Mouse (Mus musculus): ENCODE data around the gene Afmid. TPM values are rescaled to one million over a fixed set of nuclear protein-coding genes. Genes with fewer than 3 reads are reported as not detected.
A peak's percentile ranks its signal among the peaks of the same experiment; 100 is the strongest.
"Not testable (repeated sequence)": the region's sequence is repeated elsewhere in the genome, so short reads cannot be mapped to it uniquely, and the experiment has no call there.

Gene Afmid
- total RNA-seq, 2 experiments from 2014 or later, result 5.4 to 7.2 TPM

DNA sequence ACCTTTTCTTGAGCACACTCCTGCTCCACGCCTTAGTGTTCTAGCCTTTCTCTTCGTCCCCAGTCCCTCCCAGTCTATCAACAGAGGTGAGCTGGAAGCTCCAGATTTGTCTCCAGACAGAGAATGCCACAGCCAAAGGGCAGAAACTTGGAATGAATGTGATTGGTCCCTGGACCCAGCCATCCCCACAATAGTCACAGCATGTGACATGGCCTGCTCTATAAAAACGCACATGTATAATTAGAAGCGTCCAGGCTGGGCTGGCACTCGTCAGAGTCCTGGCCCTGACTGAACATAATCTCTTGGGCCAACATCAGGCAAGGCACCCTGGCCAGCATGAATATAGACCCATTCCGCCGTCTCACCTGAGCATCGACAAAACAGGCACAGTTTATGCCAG lies 6.6 kb upstream of the Afmid start:
- no peak for DNase-seq (ENCODE audit: low spot score in 2 of 2)

DNA sequence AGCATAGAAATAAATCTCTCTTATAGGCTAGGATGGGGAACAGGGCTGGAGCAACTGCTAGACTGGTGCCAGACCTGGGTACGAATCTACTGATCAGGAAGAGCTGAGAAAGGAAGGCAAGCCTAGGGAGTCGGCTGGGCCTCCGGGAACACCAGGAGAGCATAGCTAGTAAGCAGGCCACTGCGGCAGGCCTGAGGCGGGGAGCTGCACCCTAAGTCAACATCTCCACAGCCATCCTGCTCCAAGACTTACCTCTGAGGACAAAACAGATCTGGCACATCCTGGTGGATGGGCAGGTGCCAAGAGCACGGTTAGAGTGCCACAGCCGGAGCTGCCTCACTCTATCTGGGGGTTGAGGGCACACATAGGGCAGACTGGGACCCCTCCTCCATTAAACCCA lies 5.6 kb upstream of the Afmid start:
- DNase-seq (ENCODE audit: low spot score in 2 of 2), result no peak
- intact Hi-C loops (cut with DNase I), result loop anchor here (5.0 to 10.0 kb wide), 3 partner anchors 113 to 585 kb away; no protein-coding TSS in a partner anchor

More for the DNA sequence above, 6.6 kb upstream of the Afmid start:
- intact Hi-C loops (cut with DNase I), result no loop called here

DNA sequence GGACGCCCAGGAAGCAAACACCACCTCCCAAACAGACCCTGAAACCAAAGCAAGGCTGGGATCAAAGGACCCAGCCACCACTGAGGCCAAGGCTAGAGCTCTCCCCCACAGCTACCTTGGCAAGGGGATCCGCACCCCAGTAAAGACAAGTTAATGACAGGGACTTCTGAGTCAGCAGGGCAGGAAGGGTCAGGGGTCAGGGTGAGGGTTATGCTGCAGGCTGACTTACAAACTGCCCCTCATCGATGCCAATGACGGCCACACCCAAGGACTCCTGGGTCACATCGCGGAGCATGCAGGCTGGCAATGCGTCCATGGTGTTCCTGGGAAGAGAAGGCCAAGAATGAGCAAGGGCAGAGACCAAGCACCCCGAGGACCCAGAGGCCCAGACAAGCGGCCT lies 3.9 kb upstream of the Afmid start:
- DNase-seq (ENCODE audit: low spot score in 2 of 2), result no peak
- intact Hi-C loops (cut with DNase I), result loop anchor here (2.0 to 10.0 kb wide), 4 partner anchors 115 to 587 kb away; no protein-coding TSS in a partner anchor

DNA sequence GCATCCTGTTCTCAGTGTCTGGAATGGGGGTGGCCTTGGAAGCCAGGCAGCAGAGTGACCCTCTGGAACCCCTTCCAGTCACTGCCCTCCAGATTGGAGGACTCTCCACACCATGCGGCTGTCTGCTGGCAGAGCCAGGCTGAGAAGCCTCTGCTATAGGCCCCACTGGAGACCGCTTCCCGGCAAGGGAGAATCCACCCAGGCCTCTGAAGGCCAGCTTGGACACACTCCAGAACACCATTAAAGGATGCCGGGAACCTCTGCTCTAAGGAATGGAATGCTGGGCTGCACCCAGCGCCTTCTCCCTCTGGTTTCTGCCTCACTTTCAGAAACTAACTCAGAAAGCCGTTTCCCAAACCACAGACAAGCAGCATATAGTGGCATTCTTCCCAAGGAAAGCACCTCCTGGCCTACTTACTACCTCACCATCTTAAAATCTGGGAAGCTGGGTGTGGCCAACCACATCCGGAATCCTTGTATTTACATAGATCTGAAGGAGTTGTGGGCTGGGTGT lies 2.9 kb upstream of the Afmid start:
- intact Hi-C loops (cut with DNase I), result loop anchor here (2.0 to 10.0 kb wide), 4 partner anchors 115 to 588 kb away; no protein-coding TSS in a partner anchor
- DNase-seq (ENCODE audit: low spot score in 2 of 2), result no peak

DNA sequence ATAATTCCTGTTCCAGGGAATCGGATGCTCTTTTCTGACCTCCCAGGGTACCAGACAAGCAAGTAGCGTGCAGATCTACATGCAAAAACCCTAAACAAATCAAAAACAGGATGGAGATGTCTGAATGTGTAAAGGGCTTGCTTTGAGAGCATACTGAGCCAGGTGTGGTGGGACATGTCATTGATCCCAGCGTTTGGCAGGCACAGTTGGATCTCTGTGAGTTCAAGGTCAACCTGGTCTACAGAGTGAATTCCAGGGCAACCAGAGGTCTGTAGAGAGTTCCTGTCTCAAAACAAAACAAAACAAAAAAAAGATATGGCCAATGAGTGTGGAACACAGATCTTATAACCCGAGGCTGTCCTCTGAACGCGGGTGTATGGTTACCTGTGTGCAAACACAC lies 2.3 kb upstream of the Afmid start:
- intact Hi-C loops (cut with DNase I), result loop anchor here (2.0 to 10.0 kb wide), 4 partner anchors 116 to 589 kb away; no protein-coding TSS in a partner anchor
- no peak for DNase-seq (ENCODE audit: low spot score in 2 of 2)

DNA sequence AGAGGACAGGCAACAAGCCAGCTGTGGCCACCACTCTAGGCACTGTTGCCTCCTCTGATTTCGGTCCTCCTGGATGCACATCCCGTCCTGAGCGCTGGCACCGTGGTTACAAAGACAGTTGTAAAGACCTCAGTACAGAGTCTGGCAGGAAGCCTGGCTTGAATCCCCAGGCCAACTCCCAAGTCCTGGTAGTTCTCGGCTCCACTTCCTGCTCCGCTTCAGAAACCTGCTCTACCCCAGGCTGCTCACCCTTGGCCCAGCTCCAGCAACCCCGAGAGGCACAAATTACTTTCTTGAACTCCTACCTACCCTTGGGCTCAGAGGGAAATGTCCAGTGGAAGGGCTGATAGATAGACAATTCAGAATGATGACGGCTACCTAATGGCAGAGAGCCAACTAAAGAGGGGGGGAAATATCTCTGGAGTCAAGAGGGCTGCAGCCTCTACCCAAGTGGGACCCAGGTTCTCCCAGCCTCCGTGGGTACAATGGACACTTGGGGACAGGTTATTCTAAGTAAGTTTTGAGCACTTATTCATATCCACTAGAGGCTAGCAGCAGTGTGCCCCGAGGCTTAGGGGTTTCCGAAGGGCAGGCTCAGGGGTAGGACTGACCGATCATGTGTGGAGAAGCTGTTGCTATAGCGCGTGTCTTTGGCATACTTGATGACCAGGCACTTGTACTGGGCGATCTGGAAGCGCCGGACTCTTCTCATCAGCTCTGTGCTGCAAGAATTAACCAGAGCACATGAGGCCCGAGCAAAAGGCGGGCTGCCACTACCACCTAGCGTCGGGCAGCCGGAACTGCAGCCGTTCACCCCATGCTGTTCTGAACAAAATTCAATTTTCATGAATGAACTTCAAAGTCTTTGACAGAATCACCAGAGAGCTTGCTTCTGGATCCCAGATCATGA lies 1.4 kb upstream of the Afmid start:
- peak; percentile 77 to 81 for DNase-seq (ENCODE audit: low spot score in 2 of 2)
- intact Hi-C loops (cut with DNase I), result loop anchor here (5.0 to 10.0 kb wide), 3 partner anchors 117 to 590 kb away; no protein-coding TSS in a partner anchor

DNA sequence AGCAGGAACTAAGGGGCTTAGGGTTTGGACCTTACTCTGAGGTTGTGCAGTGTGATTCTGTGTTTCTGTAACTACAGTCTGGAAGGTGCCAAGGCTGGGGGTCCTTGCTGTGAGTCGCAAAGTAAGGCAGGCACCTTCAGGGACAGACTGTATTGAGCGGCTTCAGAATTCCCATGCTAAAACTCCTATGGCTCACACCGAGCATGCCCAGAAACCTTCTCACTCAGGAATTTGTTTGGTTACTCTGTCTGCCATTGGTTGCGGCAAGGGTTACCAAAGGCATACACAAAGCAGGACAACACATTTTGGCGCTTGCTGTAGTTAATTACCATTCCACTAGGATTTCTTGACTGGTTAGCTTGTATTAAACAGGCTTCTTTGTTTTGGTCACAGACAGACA lies 440 bp downstream of the Afmid start:
- intact Hi-C loops (cut with DNase I), result loop anchor here (5.0 to 10.0 kb wide), 2 partner anchors 34 to 591 kb away; no protein-coding TSS in a partner anchor
- DNase-seq (ENCODE audit: low spot score in 2 of 2), result no peak

DNA sequence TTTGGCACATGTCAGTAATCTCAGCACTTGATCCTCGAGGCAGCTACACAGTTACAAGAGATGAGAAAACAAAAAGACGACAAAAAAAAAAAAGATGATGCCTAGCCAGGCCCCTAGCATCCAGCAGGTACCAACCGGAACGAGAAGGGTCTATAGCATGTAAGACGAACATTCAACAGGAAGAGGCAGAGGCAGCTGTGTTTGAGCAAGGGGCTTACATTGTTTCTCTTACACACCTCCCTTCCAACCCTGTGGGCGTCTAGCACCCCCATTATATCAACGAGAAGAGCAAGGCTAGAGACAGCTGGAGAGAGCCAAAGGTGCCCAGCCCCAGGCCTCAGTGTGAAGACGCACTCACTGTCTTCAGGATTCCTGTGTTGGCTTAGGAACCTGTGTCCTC lies 1.2 kb downstream of the Afmid start:
- DNase-seq (ENCODE audit: low spot score in 2 of 2), result no peak
- intact Hi-C loops (cut with DNase I), result loop anchor here (5.0 to 10.0 kb wide), 2 partner anchors 35 to 592 kb away; no protein-coding TSS in a partner anchor

DNA sequence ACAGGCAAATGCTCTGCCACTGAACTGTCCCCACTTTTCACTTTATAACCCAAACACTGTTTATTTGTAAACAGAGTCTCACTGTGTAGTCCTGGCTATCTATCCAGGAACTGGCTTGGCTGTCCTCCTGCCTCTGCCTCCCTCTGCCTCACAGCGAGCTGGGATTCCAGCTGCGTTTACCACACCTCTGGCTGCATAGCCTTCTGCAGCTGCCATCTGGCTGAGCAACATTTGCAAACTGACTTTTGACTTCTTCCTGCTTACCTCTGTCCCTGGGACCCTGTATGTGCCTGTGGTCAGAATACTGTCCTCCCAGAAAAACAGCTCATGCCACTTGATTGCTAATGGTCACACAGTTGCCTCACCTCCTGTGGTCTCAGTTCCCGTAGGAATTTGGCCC lies 1.7 kb downstream of the Afmid start:
- DNase-seq (ENCODE audit: low spot score in 2 of 2), result no peak
- intact Hi-C loops (cut with DNase I), result loop anchor here (5.0 to 10.0 kb wide), 2 partner anchors 35 to 593 kb away; no protein-coding TSS in a partner anchor

DNA sequence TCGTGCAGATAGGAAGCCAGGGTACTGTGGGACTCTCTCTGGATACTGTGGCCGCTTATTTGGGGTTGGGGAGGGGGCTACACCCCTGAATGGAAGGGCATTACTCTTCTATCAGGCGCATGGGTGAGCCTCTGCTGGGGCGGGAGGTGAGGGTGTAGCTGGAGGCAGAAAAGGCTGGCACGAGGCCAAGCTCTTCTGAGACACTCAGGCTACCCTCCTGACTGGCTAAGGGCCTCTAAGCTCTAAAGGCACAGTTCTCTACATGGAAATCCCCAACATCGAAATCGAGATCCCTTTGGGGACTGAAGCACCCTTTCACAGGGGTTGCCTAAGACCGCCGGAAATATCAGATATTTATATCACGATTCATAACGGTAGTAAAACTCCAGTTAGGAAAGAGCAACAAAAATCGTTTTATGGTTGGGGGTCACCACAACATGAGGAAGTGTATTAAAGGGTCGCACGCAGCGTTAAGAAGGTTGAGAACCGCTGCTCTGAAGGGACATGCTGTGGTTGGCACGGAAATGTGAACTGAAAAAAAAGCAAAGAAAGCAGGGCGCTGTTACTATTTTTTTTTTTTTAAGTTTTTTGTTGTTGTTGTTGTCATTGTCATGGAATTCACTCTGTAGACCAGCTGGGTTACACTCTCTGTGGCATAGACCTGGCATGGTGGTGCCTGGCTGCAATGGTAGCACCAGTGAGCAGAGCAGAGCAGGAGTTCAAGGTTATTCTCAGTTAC lies 2.6 kb downstream of the Afmid start:
- no peak for DNase-seq (ENCODE audit: low spot score in 2 of 2)
- intact Hi-C loops (cut with DNase I), result loop anchor here (5.0 to 10.0 kb wide), 2 partner anchors 36 to 594 kb away; no protein-coding TSS in a partner anchor

DNA sequence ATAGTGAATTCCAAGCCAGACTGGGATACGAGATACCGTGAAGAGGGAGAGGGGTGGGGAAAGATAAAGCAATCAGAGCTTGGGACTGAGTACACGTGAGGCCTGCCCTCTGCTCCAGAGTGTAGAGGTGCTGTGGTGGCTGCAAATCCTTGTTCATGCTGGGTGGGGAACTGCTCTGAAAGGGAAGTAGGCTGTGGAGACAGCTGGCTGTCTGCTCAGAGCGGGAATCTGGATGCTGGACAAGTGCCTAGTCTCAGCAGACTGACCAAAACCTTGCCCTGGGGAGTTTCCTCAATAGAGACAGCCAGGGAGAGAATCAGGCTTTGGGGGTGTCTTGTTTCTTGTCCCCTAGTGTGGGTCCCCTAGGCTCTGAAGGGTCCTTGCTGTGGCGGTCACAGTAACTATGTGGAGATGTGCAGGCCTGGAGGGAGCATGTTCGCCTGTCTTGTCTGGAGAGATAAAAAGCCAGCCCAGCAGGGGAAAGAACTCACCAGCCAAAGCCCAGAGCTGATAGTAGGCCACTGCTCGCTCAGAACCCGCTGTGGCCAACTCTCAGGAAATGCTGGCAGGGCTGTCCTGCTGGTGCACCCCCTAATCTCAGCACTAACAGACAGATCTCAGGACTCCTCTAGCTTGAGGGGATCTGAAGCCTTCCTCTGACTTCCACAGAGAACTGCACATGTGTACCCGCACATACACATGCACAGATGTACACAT lies 3.3 kb downstream of the Afmid start:
- intact Hi-C loops (cut with DNase I), result loop anchor here (5.0 to 10.0 kb wide), 2 partner anchors 37 to 594 kb away; no protein-coding TSS in a partner anchor
- no peak for DNase-seq (ENCODE audit: low spot score in 2 of 2)

DNA sequence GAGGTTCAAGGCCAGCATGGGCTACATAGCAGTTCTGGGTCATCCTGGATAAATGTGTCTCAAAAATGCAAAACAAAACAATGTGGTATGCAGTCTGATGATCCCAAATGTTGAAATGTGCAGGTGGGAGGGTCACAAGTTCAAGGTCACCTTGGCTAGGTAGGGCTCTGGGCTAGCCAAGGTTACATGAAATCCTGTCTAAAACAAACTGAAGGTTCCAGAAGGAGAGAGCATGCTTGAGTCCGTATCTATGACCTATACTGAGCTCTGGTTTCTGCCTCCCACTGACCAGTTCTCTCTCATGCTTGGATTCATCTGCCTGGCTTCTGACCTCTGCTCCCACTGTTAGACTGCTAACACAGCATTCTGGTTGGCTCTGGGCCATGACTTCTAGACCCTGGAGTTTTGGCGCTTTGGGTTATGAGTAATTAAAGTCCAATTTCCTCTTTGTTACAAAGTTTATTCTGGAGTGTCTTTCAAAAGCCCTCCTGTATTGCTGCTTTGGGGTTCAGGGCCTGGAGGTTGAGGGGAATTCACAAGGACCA lies 4.0 kb downstream of the Afmid start:
- intact Hi-C loops (cut with DNase I), result loop anchor here (5.0 to 10.0 kb wide), 2 partner anchors 37 to 595 kb away; no protein-coding TSS in a partner anchor
- no peak for DNase-seq (ENCODE audit: low spot score in 2 of 2)

DNA sequence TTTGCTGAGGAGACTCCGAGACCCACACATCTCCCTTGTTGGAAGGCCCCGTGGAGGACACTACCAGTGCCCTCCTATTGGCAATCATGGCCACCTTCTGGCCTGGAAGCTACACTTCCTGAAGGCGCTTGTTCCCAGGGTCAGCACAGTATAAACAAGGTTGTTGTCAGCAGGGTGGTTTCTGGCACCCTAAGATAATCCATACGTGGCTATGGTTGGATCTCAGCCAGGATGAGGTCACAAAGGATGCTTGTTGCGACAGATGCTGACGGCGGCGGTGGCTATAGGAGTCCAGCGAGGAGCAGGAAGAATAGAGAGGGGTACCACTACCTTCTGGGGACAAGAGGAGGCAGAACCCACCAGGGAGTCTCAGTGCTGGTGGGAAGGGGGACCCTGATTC lies 4.7 kb downstream of the Afmid start:
- no peak for DNase-seq (ENCODE audit: low spot score in 2 of 2)
- intact Hi-C loops (cut with DNase I), result no loop called here

DNA sequence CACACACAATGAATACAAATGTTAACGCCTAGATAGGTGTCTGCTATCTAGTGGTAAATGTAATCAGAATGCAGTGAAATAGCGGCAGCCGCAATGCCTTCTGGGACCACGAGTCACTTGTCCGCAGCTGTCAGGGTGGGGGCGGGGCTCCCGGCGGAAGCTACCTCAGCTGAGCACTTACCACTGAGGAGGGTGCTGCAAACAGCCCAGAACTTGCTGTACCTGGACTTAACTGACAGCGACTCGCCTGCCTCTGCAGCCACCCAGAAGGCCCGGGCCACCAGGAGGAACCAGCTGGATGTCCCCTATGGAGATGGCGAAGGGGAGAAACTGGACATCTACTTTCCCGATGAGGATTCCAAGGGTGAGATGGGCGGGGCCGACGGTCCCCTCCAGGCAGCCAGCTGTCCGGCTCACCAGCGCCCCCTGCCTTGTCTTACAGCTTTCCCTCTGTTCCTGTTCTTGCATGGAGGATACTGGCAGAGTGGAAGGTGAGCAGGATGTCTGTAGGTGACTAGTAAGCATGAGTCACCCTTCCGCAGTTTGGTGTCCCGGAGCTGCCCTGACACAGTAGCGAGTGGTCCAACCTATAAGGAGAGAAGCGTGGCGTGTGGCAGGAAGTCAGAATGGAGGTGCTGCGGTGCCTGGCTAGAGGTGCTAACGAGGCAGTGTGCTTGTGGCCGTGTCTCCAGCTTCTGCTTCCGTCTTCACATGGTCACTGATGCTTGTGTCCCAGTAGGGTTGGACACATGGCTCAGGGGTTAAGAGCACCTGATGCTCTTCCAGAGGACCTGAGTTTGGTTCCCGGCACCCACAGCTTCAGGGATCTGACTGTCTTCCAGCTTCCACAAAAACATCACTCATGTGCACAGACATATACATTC lies 6.6 kb downstream of the Afmid start:
- DNase-seq (ENCODE audit: low spot score in 2 of 2), result peak; percentile 59 to 68
- intact Hi-C loops (cut with DNase I), result no loop called here

DNA sequence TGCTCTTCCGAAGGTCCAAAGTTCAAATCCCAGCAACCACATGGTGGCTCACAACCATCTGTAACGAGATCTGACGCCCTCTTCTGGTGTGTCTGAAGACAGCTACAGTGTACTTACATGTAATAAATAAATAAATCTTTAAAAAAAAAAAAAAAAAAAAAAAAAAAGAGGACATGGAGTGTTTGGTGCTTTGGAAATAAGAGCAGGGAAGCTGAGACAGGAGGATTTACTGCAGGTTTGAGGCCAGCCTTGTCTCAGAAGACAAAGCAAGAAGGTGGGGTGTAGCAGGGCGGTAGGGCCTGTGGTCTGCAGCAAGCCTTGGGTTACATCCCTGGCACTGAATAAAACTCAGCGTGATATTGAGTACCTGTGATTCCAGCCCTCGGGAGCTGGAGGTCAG lies 7.8 kb downstream of the Afmid start:
- intact Hi-C loops (cut with DNase I); DNase-seq (ENCODE audit: low spot score in 2 of 2): not testable (repeated sequence)

DNA sequence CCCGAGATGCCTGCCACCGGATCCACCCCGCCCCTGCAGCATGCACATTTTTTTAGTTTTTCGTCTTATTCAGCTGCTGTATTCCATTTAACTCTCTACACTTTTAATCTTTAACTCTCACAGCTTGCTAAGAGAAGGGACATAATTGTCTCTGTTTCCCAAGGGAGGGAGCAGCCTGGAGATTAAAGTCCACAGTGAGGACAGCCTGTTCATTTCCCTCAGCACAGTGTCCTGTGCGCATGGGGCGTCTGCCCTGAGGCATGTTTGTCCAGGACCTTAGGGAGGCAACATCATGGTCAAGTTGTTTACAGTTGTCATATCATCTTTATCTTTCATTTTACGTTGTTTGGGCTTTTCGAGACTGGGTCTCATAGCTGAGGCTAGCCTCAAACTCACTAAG lies 8.4 kb downstream of the Afmid start:
- intact Hi-C loops (cut with DNase I), result no loop called here
- DNase-seq (ENCODE audit: low spot score in 2 of 2), result no peak

DNA sequence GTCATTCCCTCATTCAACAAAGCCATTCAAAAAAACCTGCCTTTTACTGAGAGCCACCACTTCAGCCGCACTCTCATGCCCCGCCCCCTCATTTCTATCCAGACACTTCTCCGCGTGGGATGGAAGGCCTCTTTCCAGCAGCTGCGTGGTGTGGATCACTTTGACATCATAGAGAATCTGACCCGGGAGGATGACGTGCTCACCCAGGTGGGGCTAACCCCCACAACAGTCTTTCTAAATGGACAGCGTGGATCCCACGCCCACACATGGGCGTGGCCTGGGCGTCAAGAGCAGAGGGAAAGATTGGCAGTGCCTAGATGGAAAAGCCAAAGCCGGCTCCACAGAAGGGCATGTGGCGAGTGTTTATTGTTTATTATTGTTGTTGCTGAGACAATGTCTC lies 10.6 kb downstream of the Afmid start:
- intact Hi-C loops (cut with DNase I), result no loop called here
- DNase-seq (ENCODE audit: low spot score in 2 of 2), result peak; percentile 55 to 58

DNA sequence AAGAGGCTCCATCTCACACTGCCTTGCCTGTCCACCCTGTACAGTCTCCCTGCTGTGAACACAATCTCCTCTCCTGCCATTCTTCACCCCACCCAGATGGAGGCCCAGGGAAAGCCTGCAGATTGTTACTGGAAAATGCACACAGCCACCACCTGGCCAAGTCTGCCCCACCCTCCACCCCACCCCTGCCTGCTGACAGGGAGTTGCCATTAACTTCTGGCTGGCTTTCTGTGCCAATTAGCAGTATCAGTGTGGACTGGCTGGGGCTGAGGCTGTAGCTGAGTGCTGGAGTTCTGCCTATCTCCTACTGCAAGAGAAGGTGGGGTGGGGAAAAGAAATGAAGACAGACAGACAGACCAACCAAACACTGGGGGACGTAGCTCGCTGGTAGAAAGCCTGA lies 12.8 kb downstream of the Afmid start:
- intact Hi-C loops (cut with DNase I), result no loop called here
- DNase-seq (ENCODE audit: low spot score in 2 of 2), result no peak

All from left cerebral cortex, postnatal 36 days (tissue).